Mouse (Mus musculus): ENCODE data around the gene Gm20830. TPM values are rescaled to one million over a fixed set of nuclear protein-coding genes. Genes with fewer than 3 reads are reported as not detected.
"Not testable (repeated sequence)": the region's sequence is repeated elsewhere in the genome, so short reads cannot be mapped to it uniquely, and the experiment has no call there.

Gm20830 gene
- not detected in 2 replicates for polyA plus RNA-seq (2012; rRNA removed)

DNA sequence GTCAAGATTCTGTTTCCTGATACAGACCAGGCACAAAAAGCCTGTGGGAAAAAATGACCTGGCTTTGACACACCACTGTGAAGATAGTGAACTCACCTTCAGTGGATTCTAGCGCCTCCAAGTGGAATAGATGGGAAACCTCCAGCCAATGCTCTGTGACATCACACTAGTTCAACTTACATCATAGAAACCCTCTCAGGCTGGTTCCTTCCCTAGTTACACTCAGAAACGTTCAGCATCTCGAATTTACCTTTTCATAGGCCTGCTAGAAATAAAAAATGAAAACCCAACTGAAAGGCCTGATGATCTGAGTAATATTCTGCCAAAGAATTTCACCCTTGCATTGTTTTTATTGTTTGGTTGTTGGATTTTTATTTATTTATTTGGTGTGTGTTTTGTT, at the start of gene Gm20830:
TSS of gene Gm20830 (minus strand) at position 101 of the 400 bp plus-strand sequence.
- DNase-seq (ENCODE audit: low read depth), result not testable (repeated sequence)

Other genes with a start within 250 kb of the Gm20830 start
- not detected in 2 replicates for gene Gm21719, start 235.4 kb downstream of the Gm20830 start, polyA plus RNA-seq (2012; rRNA removed)